In genomic region chr9:72066151-72066550, GRCm38 (mm10) we compare ENCODE assay signal across 23 mouse cellular contexts.
"Had no signal": no experiment of that assay in that cellular context is flagged by ENCODE, and none has a peak within 500 bp of the region (broad histone marks: within the 10 kb centered on the region; RNA-seq: fewer than 3 reads in every experiment).

No protein-coding gene starts in this region.

- H3K9me3 ChIP-seq: embryonic facial prominence, embryonic 10.5 days; embryonic facial prominence, embryonic 12.5 days; embryonic facial prominence, embryonic 13.5 days; embryonic facial prominence, embryonic 15.5 days; forebrain, embryonic 10.5 days; forebrain, embryonic 12.5 days; forebrain, embryonic 15.5 days; heart, embryonic 10.5 days had no signal

- H3K9ac ChIP-seq: embryonic facial prominence, embryonic 12.5 days; embryonic facial prominence, embryonic 13.5 days; embryonic facial prominence, embryonic 15.5 days; forebrain, embryonic 12.5 days; forebrain, embryonic 13.5 days; forebrain, embryonic 15.5 days; forebrain, postnatal 0 days had no signal

- H3K27me3 ChIP-seq: embryonic facial prominence, embryonic 12.5 days; embryonic facial prominence, embryonic 13.5 days; embryonic facial prominence, embryonic 15.5 days; forebrain, embryonic 12.5 days; forebrain, embryonic 13.5 days; forebrain, embryonic 15.5 days had no signal

- H3K4me3 ChIP-seq: embryonic facial prominence, embryonic 10.5 days; embryonic facial prominence, embryonic 12.5 days; embryonic facial prominence, embryonic 13.5 days; embryonic facial prominence, embryonic 15.5 days; erythroblast, embryonic 14.5 days; forebrain, embryonic 10.5 days; forebrain, embryonic 12.5 days; forebrain, embryonic 13.5 days; forebrain, embryonic 15.5 days; gastrocnemius, adult 2 months; heart, adult 2 months; heart, embryonic 10.5 days had no signal

- H3K27ac ChIP-seq: embryonic facial prominence, embryonic 10.5 days; embryonic facial prominence, embryonic 12.5 days; embryonic facial prominence, embryonic 13.5 days; embryonic facial prominence, embryonic 15.5 days; forebrain, embryonic 10.5 days; forebrain, embryonic 12.5 days; forebrain, embryonic 13.5 days; forebrain, embryonic 15.5 days; gastrocnemius, adult 2 months; heart, adult 2 months; heart, embryonic 10.5 days had no signal

- DNase-seq: cerebellum, postnatal 10 days; cerebellum, postnatal 25 days; cerebellum, postnatal 36 days; embryo, embryonic 11 days; forebrain, postnatal 0 days; gastrocnemius, adult 2 months; gastrocnemius, postnatal 10 days; gastrocnemius, postnatal 14 days; gastrocnemius, postnatal 25 days; gastrocnemius, postnatal 36 days; heart, adult 11 months; heart, adult 18-20 months; heart, adult 2 months had no signal

- H3K36me3 ChIP-seq: embryonic facial prominence, embryonic 12.5 days; embryonic facial prominence, embryonic 13.5 days; embryonic facial prominence, embryonic 15.5 days; forebrain, embryonic 15.5 days had no signal

- H3K4me1 ChIP-seq: embryonic facial prominence, embryonic 10.5 days; embryonic facial prominence, embryonic 12.5 days; embryonic facial prominence, embryonic 13.5 days; embryonic facial prominence, embryonic 15.5 days; forebrain, embryonic 10.5 days; forebrain, embryonic 12.5 days; forebrain, embryonic 13.5 days; forebrain, embryonic 15.5 days had no signal
